Mouse (Mus musculus): ENCODE results near the gene Mau2.
"Not testable (repeated sequence)": the region's sequence is repeated elsewhere in the genome, so short reads cannot be mapped to it uniquely, and the experiment has no call there.

Gene Mau2

GRCm38 (mm10) chr8:70023596-70023995, 18.9 kb downstream of the Mau2 start:
- DNase-seq (ENCODE audit: low spot score) = no peak

- DNase-seq (ENCODE audit: low spot score) = no peak
Measured at GRCm38 (mm10) chr8:70015017-70015416, 27.5 kb downstream of the Mau2 start.

GRCm38 (mm10) chr8:70012763-70013162, 29.8 kb downstream of the Mau2 start:
- no peak for DNase-seq (ENCODE audit: low spot score)

- DNase-seq (ENCODE audit: low spot score) = no peak
Measured at GRCm38 (mm10) chr8:70012350-70012749, 30.2 kb downstream of the Mau2 start.

GRCm38 (mm10) chr8:70010796-70011195, 31.7 kb downstream of the Mau2 start:
- not testable (repeated sequence) for DNase-seq (ENCODE audit: low spot score)

- no peak for DNase-seq (ENCODE audit: low spot score)
Measured at GRCm38 (mm10) chr8:70005178-70005577, 37.4 kb downstream of the Mau2 start.

- no peak for DNase-seq (ENCODE audit: low spot score)
Measured at GRCm38 (mm10) chr8:70004345-70004744, 38.2 kb downstream of the Mau2 start.

- no peak for DNase-seq (ENCODE audit: low spot score)
Measured at GRCm38 (mm10) chr8:70003204-70003657, 39.3 kb downstream of the Mau2 start.

- not testable (repeated sequence) for DNase-seq (ENCODE audit: low spot score)
Measured at GRCm38 (mm10) chr8:70001892-70002191, 40.7 kb downstream of the Mau2 start.

GRCm38 (mm10) chr8:70001176-70001891, 41.2 kb downstream of the Mau2 start:
- DNase-seq (ENCODE audit: low spot score) = peak; percentile 62

GRCm38 (mm10) chr8:70000226-70000625, 42.3 kb downstream of the Mau2 start:
- DNase-seq (ENCODE audit: low spot score) = no peak

GRCm38 (mm10) chr8:69999236-69999635, 43.3 kb downstream of the Mau2 start:
- no peak for DNase-seq (ENCODE audit: low spot score)

GRCm38 (mm10) chr8:69998706-69999105, 43.8 kb downstream of the Mau2 start:
- no peak for DNase-seq (ENCODE audit: low spot score)

- DNase-seq (ENCODE audit: low spot score) = no peak
Measured at GRCm38 (mm10) chr8:69996589-69997285, 45.8 kb downstream of the Mau2 start.

GRCm38 (mm10) chr8:69995776-69996588, 46.6 kb downstream of the Mau2 start, which contains the start of gene Gatad2a:
Gene Gatad2a, minus strand, starts transcription at chr8:69996384.
- DNase-seq (ENCODE audit: low spot score) = peak; percentile 100

- no peak for DNase-seq (ENCODE audit: low spot score)
Measured at GRCm38 (mm10) chr8:69995422-69995775, 47.1 kb downstream of the Mau2 start.

- DNase-seq (ENCODE audit: low spot score) = not testable (repeated sequence)
Measured at GRCm38 (mm10) chr8:69988936-69989335, 53.6 kb downstream of the Mau2 start.

- DNase-seq (ENCODE audit: low spot score) = no peak
Measured at GRCm38 (mm10) chr8:69987744-69988143, 54.8 kb downstream of the Mau2 start.

- DNase-seq (ENCODE audit: low spot score) = no peak
Measured at GRCm38 (mm10) chr8:69984876-69985553, 57.5 kb downstream of the Mau2 start.

- DNase-seq (ENCODE audit: low spot score) = no peak
Measured at GRCm38 (mm10) chr8:69978456-69978855, 64.1 kb downstream of the Mau2 start.

GRCm38 (mm10) chr8:69974806-69975205, 67.7 kb downstream of the Mau2 start:
- no peak for DNase-seq (ENCODE audit: low spot score)

- peak; percentile 94 for DNase-seq (ENCODE audit: low spot score)
Measured at GRCm38 (mm10) chr8:69974194-69974614, 68.3 kb downstream of the Mau2 start.
